Mouse (Mus musculus) testis, adult 2 months (tissue): Measurements from ENCODE around the gene Dusp2.

ENCODE experiments used
- CTCF ChIP-seq: fragments of 200-500 bp; IDR thresholded peaks from 2 replicates; pipeline ENCODE4 v1.5.1; 2012; ENCODE audit warnings: low read depth, mild to moderate bottlenecking, inconsistent platforms, low read length, moderate library complexity; ENCODE audit not compliant: control insufficient read depth, insufficient read depth, insufficient replicate concordance
- POLR2A ChIP-seq: fragments of 200-500 bp; IDR thresholded peaks from 2 replicates; pipeline ENCODE4 v1.6.1; 2012; ENCODE audit warnings: low read depth, mild to moderate bottlenecking, inconsistent platforms, low read length, moderate library complexity; ENCODE audit not compliant: control insufficient read depth

DNA sequence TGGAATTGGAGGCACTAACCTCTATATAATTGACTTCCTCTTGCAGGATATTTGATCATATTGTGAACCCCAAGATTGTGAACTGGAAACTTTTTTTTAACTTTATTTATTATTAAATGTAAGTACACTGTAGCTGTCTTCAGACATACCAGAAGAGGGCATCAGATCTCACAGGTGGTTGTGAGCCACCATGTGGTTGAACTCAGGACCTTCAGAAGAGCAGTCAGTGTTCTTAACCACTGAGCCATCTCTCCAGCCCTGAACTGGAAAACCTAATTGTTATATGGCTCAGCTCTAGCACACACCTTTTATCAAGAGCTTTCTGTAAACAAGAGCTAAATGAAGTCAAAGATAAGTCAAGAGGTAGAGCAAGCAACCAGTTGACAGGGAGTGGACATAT lies 29.8 kb upstream of the Dusp2 start:
- TF ChIP-seq CTCF (no peak), POLR2A (no peak)
